Mouse (Mus musculus): Measurements from ENCODE around the gene Snd1. TPM values are rescaled to one million over a fixed set of nuclear protein-coding genes. Genes with fewer than 3 reads are reported as not detected.

The Snd1 gene
- total RNA-seq, 1 experiment: 343 TPM

DNA sequence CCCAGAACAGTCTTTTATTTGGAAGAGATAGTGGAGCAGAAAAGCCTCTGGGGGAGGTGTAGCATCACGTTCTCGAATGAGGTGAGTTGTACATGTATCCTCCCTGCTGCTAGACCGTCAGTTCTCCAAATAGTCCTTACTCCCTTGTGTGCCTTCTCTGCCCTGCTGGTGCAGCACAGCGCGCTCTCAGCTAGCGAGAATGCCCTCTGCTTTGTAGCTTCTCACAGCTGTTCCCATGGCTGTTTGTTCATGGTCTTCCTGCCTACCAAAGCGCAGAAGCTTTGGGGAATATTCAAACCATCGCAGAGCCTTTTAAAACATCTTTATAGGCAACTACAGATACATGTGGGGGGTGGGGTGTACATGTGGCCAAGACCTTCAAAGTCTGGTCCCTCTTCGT, 374.0 kb downstream of the Snd1 start:
- no peak for DNase-seq (ENCODE audit: low read depth, low spot score)
- no peaks in the 10 kb centered on the region for H3K9me3 ChIP-seq (ENCODE audit: control insufficient read depth, insufficient read depth, low read depth, low read length)
- in situ Hi-C loops (cut with MboI; ENCODE audit: low sequenced_read_pairs in 2 of 2, unreplicated experiment in 2 of 2): no loop called here
- H3K27ac ChIP-seq (ENCODE audit: insufficient read depth, low read depth, low read length, poor library complexity, severe bottlenecking): no peak overlapping the region
- TF ChIP-seq CHD2 (IDR thresholded peaks at IDR 0.05; ENCODE audit: low read depth, low read length) (no peak), ZC3H11A (IDR thresholded peaks at IDR 0.05; ENCODE audit: borderline replicate concordance, low read depth, low read length) (no peak), HCFC1 (IDR thresholded peaks at IDR 0.05; ENCODE audit: borderline replicate concordance, insufficient read depth, low read length) (no peak), MAFK (IDR thresholded peaks at IDR 0.05; ENCODE audit: insufficient read depth, low read depth, low read length) (no peak), ZNF384 (IDR thresholded peaks at IDR 0.05; ENCODE audit: low read depth, low read length) (no peak)
- no peaks in the 10 kb centered on the region for H3K4me1 ChIP-seq (ENCODE audit: control insufficient read depth in 2 of 2, insufficient read depth in 2 of 2, low read length in 2 of 2, poor library complexity in 1 of 2)
- no peak overlapping the region for H3K4me3 ChIP-seq (ENCODE audit: insufficient read depth in 1 of 2, low read depth in 1 of 2, low read length in 2 of 2, poor library complexity in 1 of 2, severe bottlenecking in 1 of 2)
- no peak overlapping the region for H3K9ac ChIP-seq (ENCODE audit: insufficient read depth, low read depth, low read length, poor library complexity, severe bottlenecking)
- H3K36me3 ChIP-seq (ENCODE audit: control insufficient read depth, insufficient read depth, low read length, poor library complexity, severe bottlenecking): peaks cover 2% of the 10 kb centered on the region; the same call in 1 of the 2 replicates

DNA sequence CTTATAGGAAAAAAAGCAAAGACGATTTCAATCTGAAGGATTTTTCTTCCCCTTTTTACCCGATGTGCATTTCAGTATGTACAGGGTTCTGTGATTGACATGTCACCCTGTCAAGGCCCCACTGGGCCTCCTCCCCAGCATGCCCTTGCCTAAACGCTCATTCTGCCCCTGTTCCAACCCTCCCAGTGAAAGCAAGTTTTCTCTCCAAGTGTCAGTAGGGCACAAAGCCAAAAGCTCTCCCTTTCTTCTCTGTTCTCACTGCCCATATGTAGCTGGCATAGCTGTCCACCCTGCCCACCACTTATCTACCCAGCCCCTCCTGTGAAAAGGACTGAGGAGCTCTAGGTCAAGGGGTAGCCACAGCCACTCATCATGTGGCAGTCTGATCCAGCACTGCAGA, 374.4 kb downstream of the Snd1 start:
- no peaks in the 10 kb centered on the region for H3K4me1 ChIP-seq (ENCODE audit: control insufficient read depth in 2 of 2, insufficient read depth in 2 of 2, low read length in 2 of 2, poor library complexity in 1 of 2)
- in situ Hi-C loops (cut with MboI; ENCODE audit: low sequenced_read_pairs in 2 of 2, unreplicated experiment in 2 of 2): no loop called here
- TF ChIP-seq ZNF384 (IDR thresholded peaks at IDR 0.05; ENCODE audit: low read depth, low read length) (no peak), CHD2 (IDR thresholded peaks at IDR 0.05; ENCODE audit: low read depth, low read length) (no peak), ZC3H11A (IDR thresholded peaks at IDR 0.05; ENCODE audit: borderline replicate concordance, low read depth, low read length) (no peak), HCFC1 (IDR thresholded peaks at IDR 0.05; ENCODE audit: borderline replicate concordance, insufficient read depth, low read length) (no peak), MAFK (IDR thresholded peaks at IDR 0.05; ENCODE audit: insufficient read depth, low read depth, low read length) (no peak)
- H3K27ac ChIP-seq (ENCODE audit: insufficient read depth, low read depth, low read length, poor library complexity, severe bottlenecking): no peak overlapping the region
- H3K9ac ChIP-seq (ENCODE audit: insufficient read depth, low read depth, low read length, poor library complexity, severe bottlenecking): no peak overlapping the region
- DNase-seq (ENCODE audit: low read depth, low spot score): no peak
- no peaks in the 10 kb centered on the region for H3K9me3 ChIP-seq (ENCODE audit: control insufficient read depth, insufficient read depth, low read depth, low read length)
- H3K36me3 ChIP-seq (ENCODE audit: control insufficient read depth, insufficient read depth, low read length, poor library complexity, severe bottlenecking): peaks cover 2% of the 10 kb centered on the region; the same call in 1 of the 2 replicates
- H3K4me3 ChIP-seq (ENCODE audit: insufficient read depth in 1 of 2, low read depth in 1 of 2, low read length in 2 of 2, poor library complexity in 1 of 2, severe bottlenecking in 1 of 2): no peak overlapping the region

DNA sequence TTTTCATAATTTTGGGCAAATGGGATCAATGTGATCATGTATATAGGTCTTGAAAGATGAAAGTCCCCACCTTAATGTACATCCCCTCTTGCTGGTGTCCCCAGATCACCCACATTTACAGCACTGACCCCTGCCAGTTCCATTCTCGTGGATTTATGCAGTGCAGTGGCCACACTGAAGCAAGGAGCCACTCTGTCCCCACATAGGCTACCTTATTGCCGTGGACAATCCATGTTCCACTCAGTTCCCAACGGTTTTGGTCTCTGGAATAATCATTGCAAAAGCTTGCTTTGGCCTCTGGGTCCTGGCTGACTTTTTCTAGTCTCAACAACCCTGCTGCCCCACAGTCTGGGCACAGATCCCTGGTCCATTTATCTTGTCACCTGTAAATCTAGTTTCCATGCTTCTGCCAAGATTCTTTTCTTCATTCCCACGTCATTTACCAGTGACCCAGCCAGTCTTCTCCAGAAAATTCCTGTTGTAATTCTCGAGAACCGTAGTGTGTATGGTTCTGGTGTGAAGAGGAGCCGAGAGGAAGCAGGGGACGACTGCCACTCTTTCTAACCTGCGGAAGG, 375.5 kb downstream of the Snd1 start:
- H3K9ac ChIP-seq (ENCODE audit: insufficient read depth, low read depth, low read length, poor library complexity, severe bottlenecking): no peak overlapping the region
- H3K4me3 ChIP-seq (ENCODE audit: insufficient read depth in 1 of 2, low read depth in 1 of 2, low read length in 2 of 2, poor library complexity in 1 of 2, severe bottlenecking in 1 of 2): no peak overlapping the region
- DNase-seq (ENCODE audit: low read depth, low spot score): no peak
- H3K36me3 ChIP-seq (ENCODE audit: control insufficient read depth, insufficient read depth, low read length, poor library complexity, severe bottlenecking): peaks cover 2% of the 10 kb centered on the region; the same call in 1 of the 2 replicates
- H3K27ac ChIP-seq (ENCODE audit: insufficient read depth, low read depth, low read length, poor library complexity, severe bottlenecking): no peak overlapping the region
- in situ Hi-C loops (cut with MboI; ENCODE audit: low sequenced_read_pairs in 2 of 2, unreplicated experiment in 2 of 2): no loop called here
- TF ChIP-seq CHD2 (IDR thresholded peaks at IDR 0.05; ENCODE audit: low read depth, low read length) (no peak), ZNF384 (IDR thresholded peaks at IDR 0.05; ENCODE audit: low read depth, low read length) (no peak), MAFK (IDR thresholded peaks at IDR 0.05; ENCODE audit: insufficient read depth, low read depth, low read length) (no peak)
- H3K4me1 ChIP-seq (ENCODE audit: control insufficient read depth in 2 of 2, insufficient read depth in 2 of 2, low read length in 2 of 2, poor library complexity in 1 of 2): no peaks in the 10 kb centered on the region
- H3K9me3 ChIP-seq (ENCODE audit: control insufficient read depth, insufficient read depth, low read depth, low read length): no peaks in the 10 kb centered on the region

DNA sequence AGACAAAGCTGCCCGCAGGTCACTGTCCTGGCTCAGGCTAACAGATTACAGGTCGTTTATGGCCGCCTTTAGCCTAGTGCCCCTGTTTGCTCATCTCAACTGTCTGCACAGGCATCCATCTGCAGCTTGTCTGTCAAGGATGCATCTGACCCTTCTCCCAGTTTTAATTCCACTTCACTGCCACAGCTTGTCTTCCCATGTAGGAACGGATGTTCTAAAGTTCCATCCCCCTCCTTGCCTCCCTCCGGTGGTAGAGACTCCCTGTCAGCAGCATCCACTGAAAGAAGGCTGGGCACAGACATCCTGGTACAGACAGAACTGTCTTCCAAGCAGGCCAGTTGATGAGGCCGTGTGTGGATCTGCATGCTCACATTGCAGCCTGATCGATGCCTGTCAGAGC, 377.4 kb downstream of the Snd1 start:
- DNase-seq (ENCODE audit: low read depth, low spot score): no peak
- Histone ChIP-seq H3K4me1 (ENCODE audit: control insufficient read depth in 2 of 2, insufficient read depth in 2 of 2, low read length in 2 of 2, poor library complexity in 1 of 2) (no peaks in the 10 kb centered on the region), H3K9me3 (ENCODE audit: control insufficient read depth, insufficient read depth, low read depth, low read length) (no peaks in the 10 kb centered on the region), H3K27ac (ENCODE audit: insufficient read depth, low read depth, low read length, poor library complexity, severe bottlenecking) (no peak overlapping the region), H3K9ac (ENCODE audit: insufficient read depth, low read depth, low read length, poor library complexity, severe bottlenecking) (no peak overlapping the region), H3K36me3 (ENCODE audit: control insufficient read depth, insufficient read depth, low read length, poor library complexity, severe bottlenecking) (peaks cover 2% of the 10 kb centered on the region; the same call in 1 of the 2 replicates), H3K4me3 (ENCODE audit: insufficient read depth in 1 of 2, low read depth in 1 of 2, low read length in 2 of 2, poor library complexity in 1 of 2, severe bottlenecking in 1 of 2) (no peak overlapping the region)
- in situ Hi-C loops (cut with MboI; ENCODE audit: low sequenced_read_pairs in 2 of 2, unreplicated experiment in 2 of 2): no loop called here
- TF ChIP-seq MAFK (IDR thresholded peaks at IDR 0.05; ENCODE audit: insufficient read depth, low read depth, low read length) (no peak), ZC3H11A (IDR thresholded peaks at IDR 0.05; ENCODE audit: borderline replicate concordance, low read depth, low read length) (no peak)

DNA sequence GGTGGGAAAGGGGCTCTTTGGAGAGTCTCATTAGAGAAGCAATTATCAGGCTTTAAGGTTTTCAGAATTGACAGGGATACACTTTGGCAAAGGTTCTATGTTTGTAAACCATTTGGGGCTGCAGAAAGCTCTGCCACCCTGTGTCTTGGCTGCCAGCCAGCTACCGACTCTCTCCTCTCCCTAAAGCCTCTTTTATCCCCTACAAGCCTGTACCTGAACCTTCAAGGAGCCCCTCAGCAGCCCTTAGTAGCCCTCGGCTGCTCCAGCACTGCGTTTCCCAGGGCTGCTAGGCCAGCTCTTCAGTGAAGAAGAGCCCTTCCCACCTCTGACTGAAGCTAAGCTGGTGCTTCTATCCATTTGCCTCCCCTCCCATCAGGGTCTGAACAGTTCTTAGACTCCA, 378.2 kb downstream of the Snd1 start:
- H3K9me3 ChIP-seq (ENCODE audit: control insufficient read depth, insufficient read depth, low read depth, low read length): no peaks in the 10 kb centered on the region
- no peak overlapping the region for H3K9ac ChIP-seq (ENCODE audit: insufficient read depth, low read depth, low read length, poor library complexity, severe bottlenecking)
- H3K27ac ChIP-seq (ENCODE audit: insufficient read depth, low read depth, low read length, poor library complexity, severe bottlenecking): no peak overlapping the region
- in situ Hi-C loops (cut with MboI; ENCODE audit: low sequenced_read_pairs in 2 of 2, unreplicated experiment in 2 of 2): no loop called here
- H3K4me3 ChIP-seq (ENCODE audit: insufficient read depth in 1 of 2, low read depth in 1 of 2, low read length in 2 of 2, poor library complexity in 1 of 2, severe bottlenecking in 1 of 2): no peak overlapping the region
- TF ChIP-seq CHD2 (IDR thresholded peaks at IDR 0.05; ENCODE audit: low read depth, low read length): no peak
- TF ChIP-seq HCFC1 (IDR thresholded peaks at IDR 0.05; ENCODE audit: borderline replicate concordance, insufficient read depth, low read length): no peak
- TF ChIP-seq ZC3H11A (IDR thresholded peaks at IDR 0.05; ENCODE audit: borderline replicate concordance, low read depth, low read length): no peak
- H3K4me1 ChIP-seq (ENCODE audit: control insufficient read depth in 2 of 2, insufficient read depth in 2 of 2, low read length in 2 of 2, poor library complexity in 1 of 2): no peaks in the 10 kb centered on the region
- H3K36me3 ChIP-seq (ENCODE audit: control insufficient read depth, insufficient read depth, low read length, poor library complexity, severe bottlenecking): peaks cover 2% of the 10 kb centered on the region; the same call in 1 of the 2 replicates
- DNase-seq (ENCODE audit: low read depth, low spot score): no peak
